8 mouse cellular contexts compared by ENCODE assay signal in genomic region chr10:111420195-111420838, GRCm38 (mm10). TPM values are rescaled to one million over a fixed set of nuclear protein-coding genes. Genes with fewer than 3 reads are reported as not detected.
A peak's percentile ranks its signal among the peaks of the same experiment; 100 is the strongest.
DNase-seq lines count a peak whose midpoint lies in the region; ATAC-seq and TF ChIP-seq lines count a peak whose summit lies in the region.

No protein-coding gene starts in this region.

- H3K4me2 ChIP-seq in heart, embryonic 16.5 days (ENCODE audit: low read depth, low read length) = peak overlapping the region; percentile 60
- H3K4me2 ChIP-seq in liver, postnatal 0 days (ENCODE audit: low read depth, low read length) = peak overlapping the region; percentile 57

- H3K4me3 ChIP-seq in heart, embryonic 16.5 days (ENCODE audit: low read length) = peak overlapping the region; percentile 23
- H3K4me3 ChIP-seq in liver, postnatal 0 days (ENCODE audit: low read depth, low read length) = no peak overlapping the region

- no peak for ATAC-seq in heart, embryonic 16.5 days (replicated peaks; ENCODE audit: extremely low read depth, insufficient read depth, low FRiP score)
- ATAC-seq in liver, postnatal 0 days = no peak

- DNase-seq in heart, adult 11 months = peak; percentile 64
- DNase-seq in heart, postnatal 4 days = no peak
- DNase-seq in MN1 (ENCODE audit: low spot score) = peak; percentile 12
- DNase-seq in liver, postnatal 0 days = no peak
- DNase-seq in ovary, postnatal 14 days (ENCODE audit: low spot score) = no peak
- DNase-seq in testis, postnatal 10 days (ENCODE audit: low spot score) = no peak
- no peak for DNase-seq in layer of hippocampus, postnatal 14 days (ENCODE audit: low spot score in 2 of 2)

- H3K36me3 ChIP-seq in heart, embryonic 16.5 days (ENCODE audit: control insufficient read depth, insufficient read depth) = no peaks in the 10 kb centered on the region
- H3K36me3 ChIP-seq in liver, postnatal 0 days (replicated peaks; ENCODE audit: insufficient read depth, low read length) = no peaks in the 10 kb centered on the region

- WGBS in heart, embryonic 16.5 days = 17% methylated on average over 7 of the region's 7 CpGs
- WGBS in liver, postnatal 0 days (ENCODE audit: insufficient replicate concordance) = 29% methylated on average over 7 of the region's 7 CpGs

- no peaks in the 10 kb centered on the region for H3K27me3 ChIP-seq in heart, embryonic 16.5 days (ENCODE audit: control insufficient read depth, insufficient read depth, low read length)
- no peaks in the 10 kb centered on the region for H3K27me3 ChIP-seq in liver, postnatal 0 days (ENCODE audit: insufficient read depth, low read length)

- TF ChIP-seq CTCF in liver, postnatal 0 days (IDR thresholded peaks at IDR 0.05; ENCODE audit: low read depth) = no peak

- no peak for TF ChIP-seq EP300 in liver, postnatal 0 days (IDR thresholded peaks at IDR 0.05; ENCODE audit: low read depth)

- peak overlapping the region; percentile 33; the same call in 1 of the 2 replicates for H3K9ac ChIP-seq in heart, embryonic 16.5 days (ENCODE audit: low read length)
- H3K9ac ChIP-seq in liver, postnatal 0 days (replicated peaks) = no peak overlapping the region

- no peak overlapping the region for H3K27ac ChIP-seq in heart, embryonic 16.5 days (ENCODE audit: low read length)
- H3K27ac ChIP-seq in liver, postnatal 0 days (ENCODE audit: low read depth) = no peak overlapping the region

- H3K4me1 ChIP-seq in heart, embryonic 16.5 days (ENCODE audit: control insufficient read depth, insufficient read depth, low read length) = peaks cover 15% of the 10 kb centered on the region
- H3K4me1 ChIP-seq in liver, postnatal 0 days (ENCODE audit: insufficient read depth) = peaks cover 6% of the 10 kb centered on the region; the same call in 1 of the 2 replicates

- no peaks in the 10 kb centered on the region for H3K9me3 ChIP-seq in heart, embryonic 16.5 days (replicated peaks; ENCODE audit: control insufficient read depth, low read length)
- H3K9me3 ChIP-seq in liver, postnatal 0 days (ENCODE audit: low read length) = no peaks in the 10 kb centered on the region

RNA-seq across cellular contexts. Expression of gene Nap1l1, which starts 52.7 kb away (rescaled TPM):
- 100 to 1,000 TPM; 119 to 120 TPM for total RNA-seq in heart, postnatal 4 days (2021)
- polyA plus RNA-seq in heart, embryonic 16.5 days (2015; fragmentation: Nextera tagmentation; extraction: Ambion mirVana) = 104 and 115 TPM in 2 replicates
- 69.9 and 73.7 TPM in 2 replicates for polyA plus RNA-seq in liver, postnatal 0 days (2015; fragmentation: Nextera tagmentation; extraction: Ambion mirVana)
- total RNA-seq in layer of hippocampus, postnatal 14 days (2021) = 100 to 1,000 TPM; 164 to 177 TPM

Comparison
In these comparisons a context has a peak if more than half of its experiments do, and no peak if none do; other contexts are left out.
1. DNase-seq: peak in heart, adult 11 months (single experiment) and MN1 (single experiment); none in heart, postnatal 4 days (single experiment), liver, postnatal 0 days (single experiment), ovary, postnatal 14 days (single experiment), testis, postnatal 10 days (single experiment) and layer of hippocampus, postnatal 14 days (0 of 2).